Comparison of ENCODE assay signal across 8 mouse cellular contexts in genomic region chr6:128034317-128035249, GRCm38 (mm10).
A peak's percentile ranks its signal among the peaks of the same experiment; 100 is the strongest.
DNase-seq lines count a peak whose midpoint lies in the region; ATAC-seq and TF ChIP-seq lines count a peak whose summit lies in the region.

No protein-coding gene starts in this region.

- H3K4me3 ChIP-seq in embryonic facial prominence, embryonic 15.5 days (replicated peaks), result peak overlapping the region; percentile 52
- peak overlapping the region; percentile 65 for H3K4me3 ChIP-seq in heart, embryonic 12.5 days
- peak overlapping the region; percentile 58 for H3K4me3 ChIP-seq in kidney, embryonic 15.5 days (replicated peaks)
- peak overlapping the region; percentile 40 for H3K4me3 ChIP-seq in lung, postnatal 0 days (ENCODE audit: low read depth, low read length)

- TF ChIP-seq CTCF in lung, postnatal 0 days (IDR thresholded peaks at IDR 0.05), result peak; percentile 37

- H3K27ac ChIP-seq in embryonic facial prominence, embryonic 15.5 days (replicated peaks), result peak overlapping the region; percentile 79
- H3K27ac ChIP-seq in heart, embryonic 12.5 days (ENCODE audit: poor library complexity, severe bottlenecking), result peak overlapping the region; percentile 95
- peak overlapping the region; percentile 87 for H3K27ac ChIP-seq in kidney, embryonic 15.5 days
- no peak overlapping the region for H3K27ac ChIP-seq in lung, postnatal 0 days (ENCODE audit: low read length)

- TF ChIP-seq EP300 in lung, postnatal 0 days (IDR thresholded peaks at IDR 0.05), result no peak

- peak overlapping the region; percentile 43 for H3K9ac ChIP-seq in embryonic facial prominence, embryonic 15.5 days
- H3K9ac ChIP-seq in heart, embryonic 12.5 days, result peak overlapping the region; percentile 91
- H3K9ac ChIP-seq in kidney, embryonic 15.5 days, result peak overlapping the region; percentile 59
- H3K9ac ChIP-seq in lung, postnatal 0 days (replicated peaks; ENCODE audit: low read depth), result peak overlapping the region; percentile 19; the same call in 1 of the 2 replicates

- peak; percentile 84 for DNase-seq in ES-CJ7 (ENCODE audit: low read depth, low spot score)
- DNase-seq in adrenal gland, postnatal 25 days, result peak; percentile 76
- peak; percentile 53 for DNase-seq in lung, postnatal 0 days (ENCODE audit: low spot score)
- peak; percentile 76 for DNase-seq in retina, postnatal 7 days (ENCODE audit: low read depth, low spot score)
- no peak for DNase-seq in spleen, postnatal 36 days (ENCODE audit: low spot score in 2 of 2)

- peaks cover 77% of the 10 kb centered on the region for H3K4me1 ChIP-seq in embryonic facial prominence, embryonic 15.5 days
- peaks cover 94% of the 10 kb centered on the region for H3K4me1 ChIP-seq in heart, embryonic 12.5 days (replicated peaks)
- H3K4me1 ChIP-seq in kidney, embryonic 15.5 days, result peaks cover 61% of the 10 kb centered on the region
- H3K4me1 ChIP-seq in lung, postnatal 0 days (ENCODE audit: insufficient read depth, low read depth, low read length), result peaks cover 20% of the 10 kb centered on the region; the same call in 1 of the 2 replicates

- WGBS in embryonic facial prominence, embryonic 15.5 days, result 2% methylated on average over 80 of the region's 80 CpGs
- under 1% methylated on average over 80 of the region's 80 CpGs for WGBS in heart, embryonic 12.5 days
- 2% methylated on average over 80 of the region's 80 CpGs for WGBS in kidney, embryonic 15.5 days
- WGBS in lung, postnatal 0 days, result 7% methylated on average over 79 of the region's 80 CpGs

- peak; percentile 68 for ATAC-seq in embryonic facial prominence, embryonic 15.5 days (ENCODE audit: insufficient number of reproducible peaks, low FRiP score, low TSS enrichment, low read depth)
- ATAC-seq in heart, embryonic 12.5 days (ENCODE audit: insufficient number of reproducible peaks, low FRiP score), result peak; percentile 78
- peak; percentile 84 for ATAC-seq in kidney, embryonic 15.5 days (replicated peaks; ENCODE audit: low FRiP score)
- ATAC-seq in lung, postnatal 0 days, result peak; percentile 51

- H3K36me3 ChIP-seq in embryonic facial prominence, embryonic 15.5 days, result no peaks in the 10 kb centered on the region
- H3K36me3 ChIP-seq in heart, embryonic 12.5 days, result no peaks in the 10 kb centered on the region
- no peaks in the 10 kb centered on the region for H3K36me3 ChIP-seq in kidney, embryonic 15.5 days
- no peaks in the 10 kb centered on the region for H3K36me3 ChIP-seq in lung, postnatal 0 days (ENCODE audit: insufficient read depth, low read length)

- H3K4me2 ChIP-seq in embryonic facial prominence, embryonic 15.5 days (replicated peaks), result peak overlapping the region; percentile 90
- peak overlapping the region; percentile 98 for H3K4me2 ChIP-seq in heart, embryonic 12.5 days
- H3K4me2 ChIP-seq in kidney, embryonic 15.5 days, result peak overlapping the region; percentile 92
- peak overlapping the region; percentile 89 for H3K4me2 ChIP-seq in lung, postnatal 0 days (replicated peaks; ENCODE audit: low read depth, low read length)

- no peaks in the 10 kb centered on the region for H3K9me3 ChIP-seq in embryonic facial prominence, embryonic 15.5 days (replicated peaks)
- no peaks in the 10 kb centered on the region for H3K9me3 ChIP-seq in heart, embryonic 12.5 days (replicated peaks)
- no peaks in the 10 kb centered on the region for H3K9me3 ChIP-seq in kidney, embryonic 15.5 days (replicated peaks)
- no peaks in the 10 kb centered on the region for H3K9me3 ChIP-seq in lung, postnatal 0 days (ENCODE audit: low read length)

- H3K27me3 ChIP-seq in embryonic facial prominence, embryonic 15.5 days, result no peaks in the 10 kb centered on the region
- H3K27me3 ChIP-seq in heart, embryonic 12.5 days (replicated peaks), result no peaks in the 10 kb centered on the region
- peaks cover 5% of the 10 kb centered on the region; the same call in 1 of the 2 replicates for H3K27me3 ChIP-seq in kidney, embryonic 15.5 days
- no peaks in the 10 kb centered on the region for H3K27me3 ChIP-seq in lung, postnatal 0 days (replicated peaks; ENCODE audit: insufficient read depth, low read length)

Comparison
In these comparisons a context has a peak if more than half of its experiments do, and no peak if none do; other contexts are left out.
1. DNase-seq: peak in ES-CJ7 (single experiment), adrenal gland, postnatal 25 days (single experiment), lung, postnatal 0 days (single experiment) and retina, postnatal 7 days (single experiment); none in spleen, postnatal 36 days (0 of 2).
2. H3K9ac ChIP-seq: peak in every context shown above with its lines; median percentile 91 in heart, embryonic 12.5 days; 59 in kidney, embryonic 15.5 days; 43 in embryonic facial prominence, embryonic 15.5 days; 19 in lung, postnatal 0 days.
3. Peak in every context shown above with its lines, with median percentiles within 50 percentile points of each other: ATAC-seq, H3K4me2 ChIP-seq and H3K4me3 ChIP-seq.